Mouse (Mus musculus) brain, embryonic 14.5 days (tissue): Measurements from ENCODE around the gene Adss.

Experiments
- CTCF ChIP-seq: fragments of 200-500 bp; IDR thresholded peaks from 2 replicates; pipeline ENCODE4 v1.5.1; 2012; ENCODE audit warnings: inconsistent platforms, mild to moderate bottlenecking, moderate library complexity, borderline replicate concordance; ENCODE audit not compliant: insufficient read depth, insufficient read length; ENCODE audit errors: extremely low read depth
- POLR2A ChIP-seq: fragments of 200-500 bp; IDR thresholded peaks from 2 replicates; pipeline ENCODE4 v1.6.1; 2012; ENCODE audit warnings: mild to moderate bottlenecking, inconsistent platforms, borderline replicate concordance; ENCODE audit not compliant: poor library complexity, insufficient read depth, insufficient read length, severe bottlenecking; ENCODE audit errors: extremely low read depth

GRCm38 (mm10) chr1:177740707-177741106 lies 55.6 kb downstream of the Adss start:
- TF ChIP-seq CTCF, result no peak
- TF ChIP-seq POLR2A, result no peak
